Comparison of ENCODE assay signal across 8 mouse cellular contexts in genomic region chr17:47899156-47899555, GRCm38 (mm10). TPM values are rescaled to one million over a fixed set of nuclear protein-coding genes. Genes with fewer than 3 reads are reported as not detected.
DNase-seq lines count a peak whose midpoint lies in the region; ATAC-seq lines count a peak whose summit lies in the region.
"Had no signal": no experiment of that assay in that cellular context is flagged by ENCODE, and none has a peak within 500 bp of the region (broad histone marks: within the 10 kb centered on the region; RNA-seq: fewer than 3 reads in every experiment).

No protein-coding gene starts in this region.

- H3K4me3 ChIP-seq in kidney, embryonic 14.5 days (ENCODE audit: low read length), result no peak overlapping the region
- H3K4me3 ChIP-seq in forebrain, embryonic 13.5 days, result no peak overlapping the region
- no peak overlapping the region for H3K4me3 ChIP-seq in liver, embryonic 12.5 days
- H3K4me3 ChIP-seq in neural tube, embryonic 13.5 days, result no peak overlapping the region

- H3K4me2 ChIP-seq in kidney, embryonic 14.5 days (replicated peaks; ENCODE audit: low read depth, low read length), result no peak overlapping the region
- peak overlapping the region; percentile 28; the same call in 1 of the 2 replicates for H3K4me2 ChIP-seq in forebrain, embryonic 13.5 days
- no peak overlapping the region for H3K4me2 ChIP-seq in liver, embryonic 12.5 days
- no peak overlapping the region for H3K4me2 ChIP-seq in neural tube, embryonic 13.5 days

- 21% methylated on average over 4 of the region's 4 CpGs for WGBS in kidney, embryonic 14.5 days
- 24% methylated on average over 4 of the region's 4 CpGs for WGBS in forebrain, embryonic 13.5 days
- WGBS in liver, embryonic 12.5 days (ENCODE audit: insufficient replicate concordance), result 54% methylated on average over 4 of the region's 4 CpGs
- WGBS in neural tube, embryonic 13.5 days, result 23% methylated on average over 4 of the region's 4 CpGs

- no peak for ATAC-seq in kidney, embryonic 14.5 days (ENCODE audit: low FRiP score, low TSS enrichment)
- no peak for ATAC-seq in forebrain, embryonic 13.5 days
- peak; percentile 65 for ATAC-seq in liver, embryonic 12.5 days
- no peak for ATAC-seq in neural tube, embryonic 13.5 days (ENCODE audit: low read depth)

- no peaks in the 10 kb centered on the region for H3K27me3 ChIP-seq in kidney, embryonic 14.5 days (ENCODE audit: control insufficient read depth, insufficient read depth, low read length)
- H3K27me3 ChIP-seq in forebrain, embryonic 13.5 days, result peaks cover 29% of the 10 kb centered on the region
- H3K27me3 ChIP-seq in liver, embryonic 12.5 days (replicated peaks), result no peaks in the 10 kb centered on the region
- H3K27me3 ChIP-seq in neural tube, embryonic 13.5 days, result peaks cover 39% of the 10 kb centered on the region

- DNase-seq in kidney, adult 8-10 months, result no peak
- no peak for DNase-seq in cerebellum, adult 11 months
- DNase-seq in testis, postnatal 14 days (ENCODE audit: low spot score), result no peak
- DNase-seq: cerebellum, postnatal 25 days had no signal

- no peak overlapping the region for H3K9ac ChIP-seq in kidney, embryonic 14.5 days (ENCODE audit: low read depth, low read length)
- H3K9ac ChIP-seq in forebrain, embryonic 13.5 days, result 0 out of 2 replicates have a peak overlapping the region, but pooled peaks have one; percentile 1
- no peak overlapping the region for H3K9ac ChIP-seq in liver, embryonic 12.5 days
- H3K9ac ChIP-seq in neural tube, embryonic 13.5 days, result no peak overlapping the region

- peaks cover 35% of the 10 kb centered on the region for H3K4me1 ChIP-seq in kidney, embryonic 14.5 days (ENCODE audit: control insufficient read depth, insufficient read depth, low read length)
- peaks cover 33% of the 10 kb centered on the region for H3K4me1 ChIP-seq in forebrain, embryonic 13.5 days
- peaks cover 35% of the 10 kb centered on the region for H3K4me1 ChIP-seq in liver, embryonic 12.5 days
- H3K4me1 ChIP-seq in neural tube, embryonic 13.5 days (replicated peaks), result peaks cover 34% of the 10 kb centered on the region

- no peaks in the 10 kb centered on the region for H3K9me3 ChIP-seq in kidney, embryonic 14.5 days (ENCODE audit: control insufficient read depth, low read length)
- H3K9me3 ChIP-seq in forebrain, embryonic 13.5 days (replicated peaks), result no peaks in the 10 kb centered on the region
- H3K9me3 ChIP-seq in liver, embryonic 12.5 days (replicated peaks), result no peaks in the 10 kb centered on the region
- H3K9me3 ChIP-seq in neural tube, embryonic 13.5 days, result no peaks in the 10 kb centered on the region

- H3K36me3 ChIP-seq in kidney, embryonic 14.5 days (ENCODE audit: control insufficient read depth, insufficient read depth, low read length), result peaks cover 39% of the 10 kb centered on the region
- peaks cover 53% of the 10 kb centered on the region for H3K36me3 ChIP-seq in forebrain, embryonic 13.5 days (ENCODE audit: poor library complexity, severe bottlenecking)
- peaks cover 47% of the 10 kb centered on the region for H3K36me3 ChIP-seq in liver, embryonic 12.5 days
- peaks cover 7% of the 10 kb centered on the region; the same call in 1 of the 2 replicates for H3K36me3 ChIP-seq in neural tube, embryonic 13.5 days

- H3K27ac ChIP-seq in kidney, embryonic 14.5 days (ENCODE audit: low read depth, low read length), result peak overlapping the region; percentile 6; the same call in 1 of the 2 replicates
- 0 out of 2 replicates have a peak overlapping the region, but pooled peaks have one; percentile 57 for H3K27ac ChIP-seq in forebrain, embryonic 13.5 days
- H3K27ac ChIP-seq in liver, embryonic 12.5 days, result no peak overlapping the region
- 0 out of 2 replicates have a peak overlapping the region, but pooled peaks have one; percentile 1 for H3K27ac ChIP-seq in neural tube, embryonic 13.5 days (replicated peaks)

RNA-seq across cellular contexts. Expression of gene Foxp4, which starts 25.3 kb away (rescaled TPM):
- 23.9 and 25.4 TPM in 2 replicates for polyA plus RNA-seq in kidney, embryonic 14.5 days (2014; fragmentation: Nextera tagmentation; extraction: Ambion mirVana)
- 13.4 and 15.6 TPM in 2 replicates for polyA plus RNA-seq in forebrain, embryonic 13.5 days (2015; fragmentation: Nextera tagmentation; extraction: Ambion mirVana)
- 13.7 and 13.9 TPM in 2 replicates for polyA plus RNA-seq in liver, embryonic 12.5 days (2016; fragmentation: Nextera tagmentation; extraction: Ambion mirVana)
- polyA plus RNA-seq in neural tube, embryonic 13.5 days (2015; fragmentation: Nextera tagmentation; extraction: Ambion mirVana), result 17.2 and 18.5 TPM in 2 replicates
